Mouse (Mus musculus) erythroblast, embryonic 14.5 days (primary cell): ENCODE data around the gene Maml1. TPM values are rescaled to one million over a fixed set of nuclear protein-coding genes. Genes with fewer than 3 reads are reported as not detected.
A peak's percentile ranks its signal among the peaks of the same experiment; 100 is the strongest.

Experiments used
- H3K27me3 ChIP-seq: 2 replicates; pipeline ENCODE4 v1.6.1; 2012; ENCODE audit warnings: inconsistent platforms; ENCODE audit not compliant: control insufficient read depth
- H3K36me3 ChIP-seq: 2 replicates; pipeline ENCODE4 v1.6.1; 2012; ENCODE audit warnings: mild to moderate bottlenecking, inconsistent platforms; ENCODE audit not compliant: control insufficient read depth
- H3K4me1 ChIP-seq: 2 replicates; pipeline ENCODE4 v1.6.1; 2012; ENCODE audit warnings: inconsistent platforms; ENCODE audit not compliant: control insufficient read depth
- H3K4me3 ChIP-seq: replicated peaks from 2 replicates; pipeline ENCODE3; 2012; ENCODE audit warnings: moderate library complexity, mild to moderate bottlenecking, inconsistent platforms
- H3K9me3 ChIP-seq: 2 replicates; pipeline ENCODE4 v1.6.1; 2012; ENCODE audit warnings: low read length, inconsistent platforms, mixed read lengths; ENCODE audit not compliant: control insufficient read depth
- GATA1 ChIP-seq: IDR thresholded peaks from 2 replicates; pipeline ENCODE4 v1.6.1; 2012; ENCODE audit warnings: low read length, inconsistent platforms, mixed read lengths
- TAL1 ChIP-seq: IDR thresholded peaks from 3 replicates; pipeline ENCODE4 v1.6.1; 2012; ENCODE audit warnings: low read length, inconsistent platforms, mixed read lengths
- polyA plus RNA-seq: library from polyadenylated mRNA; stranded (reverse); fragments of >175 nt; gene quantifications from 2 replicates; pipeline ENCODE4 v1.2.3, GENCODE M21; 2012

Gene Maml1
- polyA plus RNA-seq, 1 experiment, result 0.47 TPM

DNA sequence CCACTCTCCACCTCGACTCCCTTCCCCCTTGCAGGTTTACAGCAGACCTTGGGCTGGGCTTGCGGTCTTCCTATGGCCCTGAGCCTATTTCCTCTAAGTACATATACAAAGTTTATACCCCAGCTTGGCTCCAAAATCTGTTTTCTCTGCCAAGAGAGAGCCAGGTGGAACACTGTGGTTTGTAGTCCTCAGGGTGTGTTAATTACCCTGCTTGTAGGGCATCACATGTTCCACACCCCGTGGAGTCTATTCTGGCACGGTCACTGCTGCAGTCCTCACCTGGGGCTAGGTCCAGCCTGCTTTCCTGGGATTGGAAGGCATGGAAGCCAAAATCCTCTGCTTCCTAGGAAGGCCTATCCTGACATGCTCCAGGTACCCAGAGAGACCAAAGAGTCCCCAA is 64.4 kb downstream of the Maml1 start:
- TF ChIP-seq TAL1 (no peak), GATA1 (no peak)
- H3K9me3 ChIP-seq, result no peaks in the 10 kb centered on the region
- peaks cover 78% of the 10 kb centered on the region for H3K4me1 ChIP-seq
- peak overlapping the region; percentile 22 for H3K4me3 ChIP-seq
- H3K36me3 ChIP-seq, result peaks cover 64% of the 10 kb centered on the region
- no peaks in the 10 kb centered on the region for H3K27me3 ChIP-seq

DNA sequence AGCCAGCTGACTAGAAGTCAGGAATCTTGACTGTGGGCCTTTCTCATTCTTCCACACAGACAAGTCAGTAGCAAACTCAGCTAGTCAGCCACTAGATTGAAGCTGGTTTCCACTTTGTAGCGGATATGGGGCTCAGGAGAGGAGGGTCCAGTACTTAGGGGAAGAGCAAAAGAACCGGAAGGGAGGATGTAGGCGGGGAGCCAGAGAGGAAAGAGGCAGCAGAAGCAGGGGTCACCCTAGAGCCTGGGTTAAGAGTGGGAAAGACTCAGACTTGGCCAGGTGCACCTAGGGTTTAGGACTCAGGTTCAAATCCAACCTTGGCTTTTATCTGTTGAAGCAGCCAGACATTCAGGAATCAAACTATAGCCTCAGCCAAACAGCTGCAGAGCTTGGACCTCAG is 64.9 kb downstream of the Maml1 start:
- Histone ChIP-seq H3K9me3 (no peaks in the 10 kb centered on the region), H3K4me1 (peaks cover 83% of the 10 kb centered on the region), H3K36me3 (peaks cover 64% of the 10 kb centered on the region), H3K27me3 (no peaks in the 10 kb centered on the region), H3K4me3 (peak overlapping the region; percentile 73)
- TF ChIP-seq GATA1, result no peak
- no peak for TF ChIP-seq TAL1

DNA sequence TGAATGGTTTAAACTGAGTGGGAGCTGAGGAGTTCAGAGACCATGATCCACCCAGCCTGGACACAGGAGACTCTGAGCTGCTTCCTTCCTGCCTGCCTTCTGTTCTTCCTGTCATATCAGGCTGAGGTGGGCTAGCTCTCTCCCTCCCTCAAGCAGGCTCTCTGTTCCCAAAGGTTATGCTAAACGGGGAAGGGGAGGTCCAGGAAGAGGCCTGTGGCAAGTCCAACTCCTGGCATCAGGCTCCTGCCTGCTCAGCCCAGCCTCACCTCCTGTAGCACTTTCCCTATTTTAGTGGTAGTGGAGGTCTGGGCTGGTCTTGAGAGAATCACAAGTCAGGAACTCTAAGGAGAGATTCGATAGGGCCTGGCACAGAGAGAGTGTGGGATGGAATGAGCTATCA is 65.7 kb downstream of the Maml1 start:
- peaks cover 63% of the 10 kb centered on the region for H3K36me3 ChIP-seq

GRCm38 (mm10) chr11:50225611-50226378 is 66.3 kb downstream of the Maml1 start:
- H3K4me1 ChIP-seq, result peaks cover 81% of the 10 kb centered on the region
- H3K36me3 ChIP-seq, result peaks cover 64% of the 10 kb centered on the region
- no peak for TF ChIP-seq TAL1
- TF ChIP-seq GATA1, result no peak
- H3K4me3 ChIP-seq, result peak overlapping the region; percentile 73
- no peaks in the 10 kb centered on the region for H3K27me3 ChIP-seq
- no peaks in the 10 kb centered on the region for H3K9me3 ChIP-seq

More for the DNA sequence above, 65.7 kb downstream of the Maml1 start:
- Histone ChIP-seq H3K27me3 (no peaks in the 10 kb centered on the region), H3K4me1 (peaks cover 84% of the 10 kb centered on the region), H3K4me3 (peak overlapping the region; percentile 73), H3K9me3 (no peaks in the 10 kb centered on the region)
- no peak for TF ChIP-seq TAL1
- no peak for TF ChIP-seq GATA1

DNA sequence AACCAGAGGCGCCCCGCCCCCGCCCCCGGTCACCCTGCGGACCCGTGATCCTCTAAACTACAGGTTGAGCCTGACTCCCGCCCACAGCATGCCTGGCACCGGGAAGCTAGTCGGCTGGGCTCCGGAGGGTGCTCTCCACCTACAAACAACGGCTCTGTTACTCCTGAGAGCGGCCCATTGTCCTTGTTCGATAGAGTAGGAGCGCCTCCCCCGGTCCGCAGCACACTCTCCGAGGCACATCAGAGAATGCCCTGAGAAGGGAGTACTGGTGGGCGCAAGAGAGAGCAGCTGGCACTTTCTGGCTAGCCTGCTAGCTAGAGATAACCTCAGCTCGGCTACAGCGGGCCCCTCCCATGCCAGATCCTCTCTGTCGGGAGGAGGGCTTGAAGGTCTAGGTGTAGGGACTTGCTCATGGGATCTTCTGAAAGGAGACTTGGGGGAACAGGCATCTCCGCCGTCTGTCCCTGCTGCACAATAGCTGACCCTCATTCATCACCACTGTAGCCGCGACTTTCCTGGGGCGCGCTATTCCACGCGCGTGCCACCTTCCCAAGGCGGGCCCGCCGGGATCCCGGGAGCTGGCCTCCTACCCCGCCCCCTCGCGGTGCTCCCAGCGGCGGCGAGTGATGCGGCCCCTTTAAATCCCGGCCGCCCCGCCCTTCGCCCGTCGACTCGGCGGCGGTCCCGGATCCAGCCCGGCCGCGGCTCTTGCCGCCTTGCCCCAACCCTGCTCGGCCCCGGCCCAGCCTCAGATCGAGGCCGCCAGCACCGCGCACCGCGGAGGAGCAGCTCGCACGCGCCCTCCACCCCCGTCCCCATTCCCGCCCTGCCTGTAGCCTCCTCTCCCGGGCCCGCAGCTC is 67.2 kb downstream of the Maml1 start:
- peaks cover 79% of the 10 kb centered on the region for H3K4me1 ChIP-seq
- TF ChIP-seq GATA1 (peak; percentile 78), TAL1 (peak; percentile 91)
- peak overlapping the region; percentile 73 for H3K4me3 ChIP-seq
- no peaks in the 10 kb centered on the region for H3K27me3 ChIP-seq
- no peaks in the 10 kb centered on the region for H3K9me3 ChIP-seq
- H3K36me3 ChIP-seq, result peaks cover 63% of the 10 kb centered on the region

GRCm38 (mm10) chr11:50223783-50224662 is 68.1 kb downstream of the Maml1 start:
- Histone ChIP-seq H3K4me1 (peaks cover 80% of the 10 kb centered on the region), H3K9me3 (no peaks in the 10 kb centered on the region), H3K27me3 (no peaks in the 10 kb centered on the region), H3K36me3 (peaks cover 59% of the 10 kb centered on the region), H3K4me3 (peak overlapping the region; percentile 73)
- no peak for TF ChIP-seq GATA1
- TF ChIP-seq TAL1, result no peak

DNA sequence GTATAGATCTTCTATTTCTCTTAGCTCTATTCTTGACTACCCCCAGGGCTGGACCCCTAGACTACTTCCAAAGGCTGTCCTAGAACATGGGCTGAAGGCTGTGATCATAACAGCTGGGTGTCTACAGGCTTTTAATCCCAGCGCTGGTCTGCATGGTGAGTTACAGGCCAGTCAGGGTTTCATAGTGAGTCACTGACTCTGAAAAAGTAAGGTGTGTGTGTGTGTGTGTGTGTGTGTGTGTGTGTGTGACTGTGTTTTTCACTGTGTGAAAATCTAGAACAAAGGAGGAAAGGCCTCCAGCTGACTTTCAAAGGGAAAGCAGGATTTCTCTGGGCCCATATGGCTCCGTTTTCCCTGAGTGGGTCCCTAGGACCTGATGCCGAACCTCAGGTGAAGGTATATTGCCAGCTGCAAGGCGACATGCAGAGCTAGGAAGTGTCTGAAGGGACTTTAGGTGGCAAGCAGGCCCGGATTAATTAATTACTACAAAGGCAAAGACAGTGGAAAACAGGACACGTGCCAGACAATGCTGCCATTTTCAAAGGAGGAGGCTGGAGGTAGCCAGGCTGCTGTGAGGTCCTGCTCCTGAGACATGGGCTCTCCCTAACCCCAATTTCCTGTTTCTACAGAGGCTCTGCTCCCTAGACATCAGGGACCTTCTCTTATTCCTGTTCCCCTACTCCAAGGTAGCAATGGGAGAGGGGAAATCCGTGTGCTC is 69.4 kb downstream of the Maml1 start:
- no peak for TF ChIP-seq GATA1
- no peak for TF ChIP-seq TAL1
- peaks cover 53% of the 10 kb centered on the region for H3K36me3 ChIP-seq
- peak overlapping the region; percentile 73 for H3K4me3 ChIP-seq
- H3K9me3 ChIP-seq, result no peaks in the 10 kb centered on the region
- H3K4me1 ChIP-seq, result peaks cover 81% of the 10 kb centered on the region
- no peaks in the 10 kb centered on the region for H3K27me3 ChIP-seq

- H3K27me3 ChIP-seq, result no peaks in the 10 kb centered on the region
- H3K4me1 ChIP-seq, result peaks cover 83% of the 10 kb centered on the region
- peaks cover 60% of the 10 kb centered on the region for H3K36me3 ChIP-seq
- no peak for TF ChIP-seq GATA1
- no peak for TF ChIP-seq TAL1
- H3K9me3 ChIP-seq, result no peaks in the 10 kb centered on the region
- no peak overlapping the region for H3K4me3 ChIP-seq
These were observed 72.3 kb downstream of the Maml1 start for GRCm38 (mm10) chr11:50219833-50220232.
